Mouse (Mus musculus) lung, adult 2 months (tissue): ENCODE measurements around the gene Atp8a2.

Experiments
- CTCF ChIP-seq: fragments of 200-500 bp; IDR thresholded peaks from 2 replicates; pipeline ENCODE4 v1.5.1; 2011; ENCODE audit warnings: mild to moderate bottlenecking, low read length, control low read depth; ENCODE audit not compliant: insufficient read depth
- POLR2A ChIP-seq: fragments of 200-500 bp; IDR thresholded peaks from 2 replicates; pipeline ENCODE4 v1.6.1; 2011; ENCODE audit warnings: low read depth, mild to moderate bottlenecking, control low read depth, low read length, borderline replicate concordance; ENCODE audit errors: extremely low read depth

DNA sequence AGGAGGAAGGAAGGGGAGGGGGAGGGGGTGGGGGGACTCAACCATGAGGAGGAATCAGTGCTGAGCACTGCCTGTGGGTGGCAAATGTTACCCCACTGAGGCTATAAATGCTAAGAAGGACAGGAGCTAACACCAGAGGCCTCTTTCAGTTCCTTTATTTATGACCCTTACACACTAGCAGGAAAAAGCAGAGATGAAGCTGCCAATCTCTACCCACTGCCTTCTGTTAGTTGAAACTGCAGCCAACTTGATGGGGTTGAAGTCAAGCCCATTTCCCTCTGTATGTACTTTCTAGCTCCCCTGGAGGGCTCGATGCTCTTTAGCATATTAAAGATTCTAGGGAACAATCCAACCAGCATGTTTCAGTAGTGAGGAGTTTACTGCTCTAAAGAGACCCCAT lies 303.0 kb downstream of the Atp8a2 start:
- TF ChIP-seq POLR2A (no peak), CTCF (no peak)
